Mouse (Mus musculus): ENCODE data around the gene Galnt6. TPM values are rescaled to one million over a fixed set of nuclear protein-coding genes. Genes with fewer than 3 reads are reported as not detected.

Galnt6 gene
- polyA plus RNA-seq, 1 experiment from 2014 or later = 0.08 TPM

DNA sequence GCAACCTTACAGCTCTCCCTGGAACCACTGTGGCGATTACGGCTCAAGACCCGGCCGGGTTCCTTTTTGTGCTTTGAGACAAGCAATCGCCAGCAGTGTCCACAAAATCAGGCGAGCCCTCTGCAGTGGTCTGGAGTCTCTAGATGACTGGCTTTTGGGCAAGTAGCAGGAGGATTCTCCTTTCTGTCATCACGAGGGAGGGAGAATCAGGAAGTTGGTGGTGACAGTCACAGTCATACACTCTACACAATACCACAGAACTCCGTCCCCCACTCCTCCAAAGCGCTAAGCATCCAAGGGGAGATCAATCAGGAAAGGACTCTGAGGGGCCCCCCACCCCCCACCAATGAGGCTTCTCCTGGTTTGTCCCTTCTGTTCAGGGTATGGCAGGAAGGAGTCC is 590 bp downstream of the Galnt6 start:
- Histone ChIP-seq H3K36me3 (ENCODE audit: control insufficient read depth, insufficient read depth, low read length) (no peaks in the 10 kb centered on the region), H3K4me2 (ENCODE audit: low read length) (peak overlapping the region; percentile 74), H3K4me3 (ENCODE audit: control insufficient read depth in 1 of 2, insufficient read depth in 1 of 2, low read depth in 1 of 2, low read length in 2 of 2) (peak overlapping the region; percentile 20 to 42; a peak in 3 of 4 replicates), H3K9ac (ENCODE audit: low read length) (peak overlapping the region; percentile 21; the same call in 1 of the 2 replicates), H3K9me3 (ENCODE audit: control insufficient read depth, low read length) (no peaks in the 10 kb centered on the region), H3K27ac (replicated peaks in 1 of 2; ENCODE audit: control insufficient read depth in 1 of 2, insufficient read depth in 1 of 2, low read depth in 2 of 2, low read length in 2 of 2) (no peak overlapping the region), H3K27me3 (ENCODE audit: control insufficient read depth, insufficient read depth, low read length) (peaks cover 50% of the 10 kb centered on the region), H3K4me1 (ENCODE audit: control insufficient read depth in 2 of 2, insufficient read depth in 2 of 2, low read length in 2 of 2) (peaks cover 9 to 11% of the 10 kb centered on the region in 2 experiments; a peak in 3 of 4 replicates)
- ATAC-seq (ENCODE audit: insufficient number of reproducible peaks, insufficient read depth, low FRiP score, low read depth) = no peak
- WGBS = 28% methylated on average over 9 of the region's 9 CpGs

DNA sequence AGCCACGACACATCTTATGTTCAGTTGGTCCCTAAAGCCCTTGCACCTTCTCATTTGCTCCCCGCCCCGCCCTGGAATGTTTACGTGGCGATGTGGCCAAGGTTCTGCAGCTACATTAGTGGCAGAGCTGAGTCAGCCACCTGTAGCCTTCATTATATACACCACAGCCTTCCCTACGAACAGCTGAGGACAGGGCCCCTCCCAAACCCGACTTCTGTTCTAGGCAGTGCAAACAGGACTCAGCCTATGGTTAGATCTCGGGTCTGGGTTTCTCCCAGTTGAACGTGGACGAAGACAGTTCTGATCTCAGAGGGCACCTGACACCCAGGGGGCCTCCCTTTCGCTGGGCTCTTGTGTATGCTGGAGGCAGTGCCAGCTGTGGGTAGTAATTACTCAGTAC is 1.3 kb downstream of the Galnt6 start:
- Histone ChIP-seq H3K27me3 (ENCODE audit: control insufficient read depth, insufficient read depth, low read length) (peaks cover 51% of the 10 kb centered on the region), H3K4me1 (ENCODE audit: control insufficient read depth in 2 of 2, insufficient read depth in 2 of 2, low read length in 2 of 2) (peaks cover 10 to 11% of the 10 kb centered on the region in 2 experiments; a peak in 3 of 4 replicates), H3K36me3 (ENCODE audit: control insufficient read depth, insufficient read depth, low read length) (no peaks in the 10 kb centered on the region), H3K9ac (ENCODE audit: low read length) (no peak overlapping the region), H3K27ac (replicated peaks in 1 of 2; ENCODE audit: control insufficient read depth in 1 of 2, insufficient read depth in 1 of 2, low read depth in 2 of 2, low read length in 2 of 2) (no peak overlapping the region), H3K4me2 (ENCODE audit: low read length) (no peak overlapping the region), H3K4me3 (ENCODE audit: control insufficient read depth in 1 of 2, insufficient read depth in 1 of 2, low read depth in 1 of 2, low read length in 2 of 2) (no peak overlapping the region), H3K9me3 (ENCODE audit: control insufficient read depth, low read length) (no peaks in the 10 kb centered on the region)
- WGBS = 82% methylated on average over 11 of the region's 11 CpGs
- ATAC-seq (ENCODE audit: insufficient number of reproducible peaks, insufficient read depth, low FRiP score, low read depth) = no peak

DNA sequence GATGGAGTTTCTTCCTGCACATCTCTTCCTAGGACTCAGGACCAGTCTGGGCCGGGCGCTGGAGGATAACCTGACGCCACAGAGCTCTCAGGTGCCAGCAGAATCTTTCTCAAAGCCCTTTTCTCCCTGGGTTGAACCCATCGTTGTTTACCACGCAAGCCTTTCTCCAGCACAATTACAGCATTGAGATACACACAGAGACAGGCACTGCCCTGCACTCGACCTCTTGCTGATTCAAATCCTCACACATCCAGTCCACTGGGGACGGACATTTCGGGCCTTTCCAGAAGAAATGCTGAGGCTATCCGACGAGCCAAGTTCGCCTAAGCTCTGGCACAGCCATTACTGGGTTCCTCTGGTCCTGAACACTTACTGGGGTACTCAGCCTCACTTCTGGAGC is 2.5 kb downstream of the Galnt6 start:
- ATAC-seq (ENCODE audit: insufficient number of reproducible peaks, insufficient read depth, low FRiP score, low read depth) = no peak
- Histone ChIP-seq H3K4me1 (ENCODE audit: control insufficient read depth in 2 of 2, insufficient read depth in 2 of 2, low read length in 2 of 2) (peaks cover 6 to 11% of the 10 kb centered on the region in 2 experiments; a peak in 3 of 4 replicates), H3K36me3 (ENCODE audit: control insufficient read depth, insufficient read depth, low read length) (no peaks in the 10 kb centered on the region), H3K9me3 (ENCODE audit: control insufficient read depth, low read length) (no peaks in the 10 kb centered on the region), H3K27me3 (ENCODE audit: control insufficient read depth, insufficient read depth, low read length) (peaks cover 57% of the 10 kb centered on the region), H3K4me3 (ENCODE audit: control insufficient read depth in 1 of 2, insufficient read depth in 1 of 2, low read depth in 1 of 2, low read length in 2 of 2) (no peak overlapping the region), H3K4me2 (ENCODE audit: low read length) (no peak overlapping the region), H3K9ac (ENCODE audit: low read length) (no peak overlapping the region), H3K27ac (replicated peaks in 1 of 2; ENCODE audit: control insufficient read depth in 1 of 2, insufficient read depth in 1 of 2, low read depth in 2 of 2, low read length in 2 of 2) (no peak overlapping the region)
- WGBS = 84% methylated on average over 11 of the region's 11 CpGs

DNA sequence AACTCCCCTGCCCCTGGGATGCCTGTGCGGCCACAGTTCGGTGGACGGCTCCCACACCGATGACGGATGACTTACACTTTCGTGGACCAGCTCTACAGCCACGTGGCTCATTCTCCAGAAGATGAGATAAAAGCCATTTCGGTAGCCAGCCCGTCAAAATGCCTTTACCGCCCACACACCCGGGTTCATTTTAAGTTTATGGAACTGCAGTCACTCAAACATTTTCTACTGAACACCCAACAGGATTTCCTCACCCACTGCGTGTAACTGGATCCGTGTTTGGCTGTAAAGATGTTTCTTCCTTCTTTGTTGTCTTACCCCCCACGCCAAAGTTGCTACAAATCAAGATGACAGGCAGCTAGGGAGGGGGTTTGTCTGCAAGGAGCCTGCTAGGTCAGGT is 5.7 kb downstream of the Galnt6 start:
- Histone ChIP-seq H3K9me3 (ENCODE audit: control insufficient read depth, low read length) (no peaks in the 10 kb centered on the region), H3K4me1 (ENCODE audit: control insufficient read depth in 2 of 2, insufficient read depth in 2 of 2, low read length in 2 of 2) (peaks cover 0 to 2% of the 10 kb centered on the region in 2 experiments; a peak in 1 of 4 replicates), H3K4me3 (ENCODE audit: control insufficient read depth in 1 of 2, insufficient read depth in 1 of 2, low read depth in 1 of 2, low read length in 2 of 2) (no peak overlapping the region), H3K36me3 (ENCODE audit: control insufficient read depth, insufficient read depth, low read length) (no peaks in the 10 kb centered on the region), H3K27me3 (ENCODE audit: control insufficient read depth, insufficient read depth, low read length) (peaks cover 26% of the 10 kb centered on the region), H3K4me2 (ENCODE audit: low read length) (no peak overlapping the region), H3K27ac (replicated peaks in 1 of 2; ENCODE audit: control insufficient read depth in 1 of 2, insufficient read depth in 1 of 2, low read depth in 2 of 2, low read length in 2 of 2) (no peak overlapping the region), H3K9ac (ENCODE audit: low read length) (no peak overlapping the region)
- WGBS = 48% methylated on average over 14 of the region's 14 CpGs
- ATAC-seq (ENCODE audit: insufficient number of reproducible peaks, insufficient read depth, low FRiP score, low read depth) = no peak

DNA sequence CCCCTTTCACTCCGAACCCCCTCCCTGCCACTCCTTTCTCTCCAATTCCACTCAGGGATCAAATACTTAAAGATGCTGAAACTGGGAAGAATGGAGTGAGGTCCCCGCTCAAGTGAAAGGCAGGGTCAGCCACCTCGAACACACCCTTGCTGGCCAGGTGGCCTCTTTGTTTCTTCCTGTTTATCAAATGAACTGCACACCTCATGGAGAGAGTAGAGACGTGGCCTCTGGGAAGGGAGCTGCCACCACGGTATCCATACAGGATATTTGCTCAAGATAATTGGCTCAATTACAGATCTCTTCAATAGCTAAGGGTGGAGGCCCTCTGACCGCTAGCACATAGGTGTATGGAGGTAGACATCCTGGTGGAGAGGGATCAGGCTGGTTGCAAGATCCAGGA is 6.6 kb downstream of the Galnt6 start:
- H3K27me3 ChIP-seq (ENCODE audit: control insufficient read depth, insufficient read depth, low read length) = peaks cover 17% of the 10 kb centered on the region
- no peak overlapping the region for H3K9ac ChIP-seq (ENCODE audit: low read length)
- H3K9me3 ChIP-seq (ENCODE audit: control insufficient read depth, low read length) = no peaks in the 10 kb centered on the region
- H3K4me2 ChIP-seq (ENCODE audit: low read length) = no peak overlapping the region
- no peaks in the 10 kb centered on the region for H3K36me3 ChIP-seq (ENCODE audit: control insufficient read depth, insufficient read depth, low read length)
- H3K4me1 ChIP-seq (ENCODE audit: control insufficient read depth in 2 of 2, insufficient read depth in 2 of 2, low read length in 2 of 2) = peaks cover 0 to 2% of the 10 kb centered on the region in 2 experiments; a peak in 1 of 4 replicates
- no peak overlapping the region for H3K27ac ChIP-seq (replicated peaks in 1 of 2; ENCODE audit: control insufficient read depth in 1 of 2, insufficient read depth in 1 of 2, low read depth in 2 of 2, low read length in 2 of 2)
- WGBS = 68% methylated on average over 6 of the region's 6 CpGs
- H3K4me3 ChIP-seq (ENCODE audit: control insufficient read depth in 1 of 2, insufficient read depth in 1 of 2, low read depth in 1 of 2, low read length in 2 of 2) = no peak overlapping the region
- no peak for ATAC-seq (ENCODE audit: insufficient number of reproducible peaks, insufficient read depth, low FRiP score, low read depth)

DNA sequence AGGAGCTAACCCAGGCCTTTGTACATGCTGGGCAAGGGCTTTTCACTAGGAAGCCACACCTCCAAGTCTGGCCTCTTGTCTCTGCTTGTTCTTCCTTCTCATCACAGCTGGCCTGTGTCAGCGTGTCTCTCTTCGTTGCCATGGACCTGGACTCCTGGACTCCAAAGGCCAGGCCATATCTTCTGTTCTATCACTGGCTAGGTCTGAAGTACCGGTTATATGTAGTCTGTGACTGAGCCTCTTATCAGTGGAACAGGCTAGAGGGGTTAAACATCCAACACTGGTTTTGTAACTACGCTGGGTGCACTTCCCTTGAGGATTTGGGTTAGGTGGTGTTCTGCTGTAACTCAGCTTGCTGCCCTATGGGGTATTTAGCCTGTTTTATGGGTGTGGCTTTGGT is 7.2 kb downstream of the Galnt6 start:
- Histone ChIP-seq H3K4me1 (ENCODE audit: control insufficient read depth in 2 of 2, insufficient read depth in 2 of 2, low read length in 2 of 2) (peaks cover 0 to 2% of the 10 kb centered on the region in 2 experiments; a peak in 1 of 4 replicates), H3K36me3 (ENCODE audit: control insufficient read depth, insufficient read depth, low read length) (no peaks in the 10 kb centered on the region), H3K9ac (ENCODE audit: low read length) (no peak overlapping the region), H3K27ac (replicated peaks in 1 of 2; ENCODE audit: control insufficient read depth in 1 of 2, insufficient read depth in 1 of 2, low read depth in 2 of 2, low read length in 2 of 2) (no peak overlapping the region), H3K4me3 (ENCODE audit: control insufficient read depth in 1 of 2, insufficient read depth in 1 of 2, low read depth in 1 of 2, low read length in 2 of 2) (no peak overlapping the region), H3K27me3 (ENCODE audit: control insufficient read depth, insufficient read depth, low read length) (peaks cover 11% of the 10 kb centered on the region; the same call in 1 of the 2 replicates), H3K9me3 (ENCODE audit: control insufficient read depth, low read length) (no peaks in the 10 kb centered on the region), H3K4me2 (ENCODE audit: low read length) (no peak overlapping the region)
- no peak for ATAC-seq (ENCODE audit: insufficient number of reproducible peaks, insufficient read depth, low FRiP score, low read depth)
- 34% methylated on average over 4 of the region's 4 CpGs for WGBS

DNA sequence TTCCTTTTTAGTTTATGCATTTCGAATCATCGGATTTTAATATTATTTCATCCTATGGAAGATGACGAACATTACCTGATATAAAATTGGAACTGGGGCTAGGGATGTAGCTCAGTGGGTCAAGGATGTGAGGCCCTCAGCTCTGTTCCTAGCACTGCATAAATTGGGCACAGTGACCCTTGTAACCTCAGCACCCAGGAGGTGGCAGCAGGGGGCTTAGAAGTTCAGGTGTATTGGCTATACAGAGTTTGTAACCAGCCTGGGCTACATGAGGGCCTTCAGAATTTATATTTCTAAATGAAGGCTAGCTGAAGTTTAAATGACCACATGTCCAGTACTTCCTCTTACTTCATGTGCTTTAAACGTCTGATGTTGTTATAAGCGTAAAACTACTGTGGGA is 7.7 kb downstream of the Galnt6 start:
- peaks cover 0 to 2% of the 10 kb centered on the region in 2 experiments; a peak in 1 of 4 replicates for H3K4me1 ChIP-seq (ENCODE audit: control insufficient read depth in 2 of 2, insufficient read depth in 2 of 2, low read length in 2 of 2)
- H3K27me3 ChIP-seq (ENCODE audit: control insufficient read depth, insufficient read depth, low read length) = peaks cover 9% of the 10 kb centered on the region; the same call in 1 of the 2 replicates
- H3K4me3 ChIP-seq (ENCODE audit: control insufficient read depth in 1 of 2, insufficient read depth in 1 of 2, low read depth in 1 of 2, low read length in 2 of 2) = no peak overlapping the region
- H3K27ac ChIP-seq (replicated peaks in 1 of 2; ENCODE audit: control insufficient read depth in 1 of 2, insufficient read depth in 1 of 2, low read depth in 2 of 2, low read length in 2 of 2) = no peak overlapping the region
- no peaks in the 10 kb centered on the region for H3K9me3 ChIP-seq (ENCODE audit: control insufficient read depth, low read length)
- no peak for ATAC-seq (ENCODE audit: insufficient number of reproducible peaks, insufficient read depth, low FRiP score, low read depth)
- no peaks in the 10 kb centered on the region for H3K36me3 ChIP-seq (ENCODE audit: control insufficient read depth, insufficient read depth, low read length)
- 88% methylated on average over 5 of the region's 5 CpGs for WGBS
- H3K9ac ChIP-seq (ENCODE audit: low read length) = no peak overlapping the region
- no peak overlapping the region for H3K4me2 ChIP-seq (ENCODE audit: low read length)

DNA sequence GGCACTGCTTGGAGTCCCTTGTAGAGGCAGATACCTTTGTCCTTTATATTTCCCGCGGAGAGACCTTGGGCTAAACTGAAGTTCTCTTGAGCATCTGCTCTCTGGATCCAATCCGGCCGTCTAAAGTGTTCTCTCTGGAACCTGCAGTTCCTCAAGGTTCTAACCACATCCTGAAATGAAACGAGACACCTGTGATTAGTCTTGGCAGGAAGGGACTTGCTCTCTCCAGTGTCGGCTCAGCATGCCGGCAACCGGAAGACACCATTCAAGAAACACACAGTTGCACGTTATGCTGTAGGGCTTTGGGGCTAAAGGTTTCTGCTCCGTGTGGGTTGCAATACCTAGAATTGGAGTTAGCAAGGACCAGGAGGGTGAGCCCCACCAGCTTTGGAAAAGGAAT is 9.1 kb downstream of the Galnt6 start:
- no peaks in the 10 kb centered on the region for H3K9me3 ChIP-seq (ENCODE audit: control insufficient read depth, low read length)
- WGBS = 75% methylated on average over 10 of the region's 10 CpGs

More for the DNA sequence above, 9.1 kb downstream of the Galnt6 start:
- Histone ChIP-seq H3K4me3 (ENCODE audit: control insufficient read depth in 1 of 2, insufficient read depth in 1 of 2, low read depth in 1 of 2, low read length in 2 of 2) (no peak overlapping the region), H3K27me3 (ENCODE audit: control insufficient read depth, insufficient read depth, low read length) (peaks cover 7% of the 10 kb centered on the region; the same call in 1 of the 2 replicates), H3K27ac (replicated peaks in 1 of 2; ENCODE audit: control insufficient read depth in 1 of 2, insufficient read depth in 1 of 2, low read depth in 2 of 2, low read length in 2 of 2) (no peak overlapping the region), H3K36me3 (ENCODE audit: control insufficient read depth, insufficient read depth, low read length) (no peaks in the 10 kb centered on the region), H3K4me2 (ENCODE audit: low read length) (no peak overlapping the region), H3K9ac (ENCODE audit: low read length) (no peak overlapping the region), H3K4me1 (ENCODE audit: control insufficient read depth in 2 of 2, insufficient read depth in 2 of 2, low read length in 2 of 2) (peaks cover 0 to 2% of the 10 kb centered on the region in 2 experiments; a peak in 1 of 4 replicates)
- no peak for ATAC-seq (ENCODE audit: insufficient number of reproducible peaks, insufficient read depth, low FRiP score, low read depth)
